In the genomic region with DNA sequence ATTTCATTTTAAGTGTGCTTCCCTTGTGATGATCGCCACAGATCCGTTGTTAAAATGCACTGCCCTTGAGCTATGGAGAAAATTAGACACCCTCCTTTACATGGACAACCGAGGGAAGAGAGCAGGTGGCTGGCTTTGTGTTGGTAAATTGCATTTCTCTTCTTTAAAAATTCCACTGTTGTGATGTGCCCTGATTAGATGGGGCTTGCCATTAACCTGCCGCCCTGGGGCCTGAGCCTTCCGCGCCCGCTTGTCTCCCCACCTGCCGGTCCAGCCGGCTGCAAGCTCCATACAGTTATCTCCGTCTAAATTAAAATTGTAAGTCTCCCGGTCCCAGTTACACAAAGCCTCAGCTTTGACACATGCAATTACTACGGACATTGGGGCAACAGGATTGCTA, we compare ENCODE assay signal across 14 mouse cellular contexts. TPM values are rescaled to one million over a fixed set of nuclear protein-coding genes. Genes with fewer than 3 reads are reported as not detected.
DNase-seq lines count a peak whose midpoint lies in the region; ATAC-seq and TF ChIP-seq lines count a peak whose summit lies in the region.
"Had no signal": no experiment of that assay in that cellular context is flagged by ENCODE, and none has a peak within 500 bp of the region (broad histone marks: within the 10 kb centered on the region; RNA-seq: fewer than 3 reads in every experiment).

No protein-coding gene starts in this region.

- WGBS in hindbrain, embryonic 11.5 days, result 62% methylated on average over 12 of the region's 12 CpGs
- 48% methylated on average over 12 of the region's 12 CpGs for whole genome bisulfite sequencing in hindbrain, postnatal 0 days
- 34% methylated on average over 12 of the region's 12 CpGs for WGBS in midbrain, embryonic 13.5 days

- H3K27ac ChIP-seq in hindbrain, embryonic 11.5 days (ENCODE audit: low read depth, low read length), result peak overlapping the region; percentile 71; the same call in 1 of the 2 replicates
- no peak overlapping the region for H3K27ac ChIP-seq in hindbrain, postnatal 0 days
- H3K27ac ChIP-seq in ES-Bruce4 (ENCODE audit: insufficient read depth, low read length), result no peak overlapping the region
- H3K27ac ChIP-seq in midbrain, embryonic 13.5 days, result peak overlapping the region; percentile 36; the same call in 1 of the 2 replicates
- H3K27ac ChIP-seq: embryonic facial prominence, embryonic 10.5 days had no signal

- no peaks in the 10 kb centered on the region for H3K9me3 ChIP-seq in hindbrain, embryonic 11.5 days (ENCODE audit: control insufficient read depth, low read length)
- no peaks in the 10 kb centered on the region for H3K9me3 ChIP-seq in hindbrain, postnatal 0 days (ENCODE audit: low read length)
- no peaks in the 10 kb centered on the region for H3K9me3 ChIP-seq in ES-Bruce4 (replicated peaks; ENCODE audit: control insufficient read depth, insufficient read depth, low read length, poor library complexity, severe bottlenecking)
- no peaks in the 10 kb centered on the region for H3K9me3 ChIP-seq in midbrain, embryonic 13.5 days
- H3K9me3 ChIP-seq: embryonic facial prominence, embryonic 10.5 days had no signal

- peak; percentile 73 for ATAC-seq in hindbrain, embryonic 11.5 days (ENCODE audit: low FRiP score)
- no peak for ATAC-seq in hindbrain, postnatal 0 days
- peak; percentile 44; the same call in 1 of the 2 replicates for ATAC-seq in midbrain, embryonic 13.5 days
- ATAC-seq: inflammation-experienced regulatory T-cells, adult 6 months; liver, postnatal 0 days had no signal

- TF ChIP-seq POLR2A in ES-Bruce4 (IDR thresholded peaks at IDR 0.05; ENCODE audit: insufficient read depth, low read length), result no peak

- H3K9ac ChIP-seq in hindbrain, embryonic 11.5 days (ENCODE audit: low read depth, low read length), result no peak overlapping the region
- H3K9ac ChIP-seq in hindbrain, postnatal 0 days (replicated peaks; ENCODE audit: low read length), result no peak overlapping the region
- 0 out of 2 replicates have a peak overlapping the region, but pooled peaks have one; percentile 23 for H3K9ac ChIP-seq in ES-Bruce4 (ENCODE audit: low read depth, poor library complexity, severe bottlenecking)
- no peak overlapping the region for H3K9ac ChIP-seq in midbrain, embryonic 13.5 days (replicated peaks)
- H3K9ac ChIP-seq: liver, postnatal 0 days had no signal

- TF ChIP-seq CTCF in hindbrain, postnatal 0 days (IDR thresholded peaks at IDR 0.05; ENCODE audit: low read depth), result no peak
- no peak for TF ChIP-seq CTCF in ES-Bruce4 (IDR thresholded peaks at IDR 0.05; ENCODE audit: low read depth, low read length)

- H3K4me1 ChIP-seq in hindbrain, embryonic 11.5 days (replicated peaks; ENCODE audit: control insufficient read depth, insufficient read depth, low read length), result 0 out of 2 replicates have a peak, but pooled peaks cover 2% of the 10 kb centered on the region
- H3K4me1 ChIP-seq in hindbrain, postnatal 0 days (ENCODE audit: insufficient read depth, low read length), result no peaks in the 10 kb centered on the region
- H3K4me1 ChIP-seq in ES-Bruce4 (ENCODE audit: control insufficient read depth, insufficient read depth, low read length), result peaks cover 2% of the 10 kb centered on the region
- peaks cover 20% of the 10 kb centered on the region for H3K4me1 ChIP-seq in midbrain, embryonic 13.5 days (replicated peaks)

- H3K36me3 ChIP-seq in hindbrain, embryonic 11.5 days (ENCODE audit: control insufficient read depth, insufficient read depth, low read length), result no peaks in the 10 kb centered on the region
- H3K36me3 ChIP-seq in hindbrain, postnatal 0 days (ENCODE audit: insufficient read depth, low read length), result no peaks in the 10 kb centered on the region
- H3K36me3 ChIP-seq in ES-Bruce4 (ENCODE audit: control insufficient read depth, insufficient read depth, low read length, poor library complexity, severe bottlenecking), result no peaks in the 10 kb centered on the region
- no peaks in the 10 kb centered on the region for H3K36me3 ChIP-seq in midbrain, embryonic 13.5 days
- H3K36me3 ChIP-seq: embryonic facial prominence, embryonic 10.5 days had no signal

- no peak overlapping the region for H3K4me2 ChIP-seq in hindbrain, embryonic 11.5 days (replicated peaks; ENCODE audit: low read depth, low read length)
- no peak overlapping the region for H3K4me2 ChIP-seq in hindbrain, postnatal 0 days (ENCODE audit: low read depth, low read length)
- H3K4me2 ChIP-seq in midbrain, embryonic 13.5 days (replicated peaks), result no peak overlapping the region; the same call in 1 of the 2 replicates

- H3K27me3 ChIP-seq in hindbrain, embryonic 11.5 days (ENCODE audit: control insufficient read depth, insufficient read depth, low read length), result no peaks in the 10 kb centered on the region
- H3K27me3 ChIP-seq in hindbrain, postnatal 0 days (ENCODE audit: insufficient read depth, low read length), result no peaks in the 10 kb centered on the region
- no peaks in the 10 kb centered on the region for H3K27me3 ChIP-seq in ES-Bruce4 (ENCODE audit: control insufficient read depth, insufficient read depth, low read length, poor library complexity, severe bottlenecking)
- H3K27me3 ChIP-seq in midbrain, embryonic 13.5 days, result no peaks in the 10 kb centered on the region

- DNase-seq in cerebellum, adult 9-10 months, result peak; percentile 16
- no peak for DNase-seq in cerebellum, postnatal 10 days
- DNase-seq in hindbrain, embryonic 11.5 days (ENCODE audit: low spot score), result peak; percentile 19
- DNase-seq in hindbrain, postnatal 0 days (ENCODE audit: low spot score), result no peak
- DNase-seq in testis, postnatal 14 days (ENCODE audit: low spot score), result no peak
- DNase-seq in lung, postnatal 4 days, result no peak
- DNase-seq: adrenal gland, adult 8-10 months; gastrocnemius, postnatal 10 days; layer of hippocampus, adult 9-11 months; liver, postnatal 0 days had no signal

- no peak overlapping the region for H3K4me3 ChIP-seq in hindbrain, embryonic 11.5 days (ENCODE audit: low read depth, low read length)
- H3K4me3 ChIP-seq in hindbrain, postnatal 0 days (ENCODE audit: low read length), result no peak overlapping the region
- no peak overlapping the region for H3K4me3 ChIP-seq in ES-Bruce4 (ENCODE audit: low read depth, low read length)
- no peak overlapping the region for H3K4me3 ChIP-seq in midbrain, embryonic 13.5 days (replicated peaks)
- H3K4me3 ChIP-seq: embryonic facial prominence, embryonic 10.5 days had no signal

- no peak for TF ChIP-seq EP300 in ES-Bruce4 (IDR thresholded peaks at IDR 0.05; ENCODE audit: insufficient read depth, low read depth, low read length)

RNA-seq across cellular contexts. Expression of gene Lpcat1, which starts 48.7 kb away (rescaled TPM):
- polyA plus RNA-seq in hindbrain, embryonic 11.5 days (2014; fragmentation: Nextera tagmentation; extraction: Ambion mirVana), result 51.2 and 51.5 TPM in 2 replicates
- 191 and 199 TPM in 2 replicates for total RNA-seq in hindbrain, postnatal 0 days (2014; rRNA removed)
- polyA plus RNA-seq in hindbrain, postnatal 0 days (2015; fragmentation: Nextera tagmentation; extraction: Ambion mirVana), result 75.7 and 78.5 TPM in 2 replicates
- polyA plus RNA-seq in ES-Bruce4 (2011; ENCODE audit: insufficient read depth, insufficient read length, low read depth, missing spikeins), result 44.8 and 52.2 TPM in 2 replicates
- polyA plus RNA-seq in midbrain, embryonic 13.5 days (2015; fragmentation: Nextera tagmentation; extraction: Ambion mirVana), result 53.7 and 57.8 TPM in 2 replicates

Comparison
In these comparisons a context has a peak if more than half of its experiments do, and no peak if none do; other contexts are left out.
1. DNase-seq: peak in cerebellum, adult 9-10 months (single experiment) and hindbrain, embryonic 11.5 days (single experiment); none in cerebellum, postnatal 10 days (0 of 2), hindbrain, postnatal 0 days (single experiment), testis, postnatal 14 days (single experiment) and lung, postnatal 4 days (0 of 2).
2. H3K27ac ChIP-seq: peak in hindbrain, embryonic 11.5 days (single experiment) and midbrain, embryonic 13.5 days (single experiment); none in hindbrain, postnatal 0 days (single experiment) and ES-Bruce4 (single experiment).